Mouse (Mus musculus) stomach, postnatal 0 days (tissue): ENCODE data around the gene 4930583I09Rik. TPM values are rescaled to one million over a fixed set of nuclear protein-coding genes. Genes with fewer than 3 reads are reported as not detected.

ENCODE experiments used
- ATAC-seq: fragments of 200-750 bp; cut with Nextera tagmentation; 2 replicates; pipeline ENCODE4 v1.8.0; 2017; ENCODE audit not compliant: low FRiP score, low TSS enrichment
- DNase-seq: peaks from one replicate; pipeline ENCODE4 v3.0.0-alpha.2; 2016; ENCODE audit warnings: low spot score
- H3K27ac ChIP-seq: fragments of 300-500 bp; sonication (generic); replicated peaks from 2 replicates; pipeline ENCODE4 v1.5.1; 2014; ENCODE audit warnings: mild to moderate bottlenecking, control low read depth
- H3K27me3 ChIP-seq: fragments of 300-500 bp; sonication (generic); 2 replicates; pipeline ENCODE4 v1.6.1; 2014; ENCODE audit warnings: low read length; ENCODE audit not compliant: control insufficient read depth, insufficient read depth
- H3K36me3 ChIP-seq: fragments of 300-500 bp; sonication (generic); 2 replicates; pipeline ENCODE4 v1.6.1; 2014; ENCODE audit warnings: low read length, mixed read lengths; ENCODE audit not compliant: control insufficient read depth, insufficient read depth
- H3K4me1 ChIP-seq: fragments of 300-500 bp; sonication (generic); replicated peaks from 2 replicates; pipeline ENCODE4 v1.6.1; 2014; ENCODE audit warnings: antibody characterized with exemption; ENCODE audit not compliant: control insufficient read depth, insufficient read depth
- H3K4me2 ChIP-seq: fragments of 300-500 bp; sonication (generic); replicated peaks from 2 replicates; pipeline ENCODE4 v1.6.1; 2014; ENCODE audit warnings: low read depth, mild to moderate bottlenecking, control low read depth, moderate library complexity
- H3K4me3 ChIP-seq: fragments of 300-500 bp; sonication (generic); 2 replicates; pipeline ENCODE4 v1.5.1; 2014; ENCODE audit warnings: low read depth, low read length, control low read depth
- H3K9ac ChIP-seq: fragments of 300-500 bp; sonication (generic); 2 replicates; pipeline ENCODE4 v1.6.1; 2014; ENCODE audit warnings: mild to moderate bottlenecking, low read length, control low read depth, mixed read lengths
- H3K9me3 ChIP-seq: fragments of 300-500 bp; sonication (generic); 2 replicates; pipeline ENCODE4 v1.6.1; 2016; ENCODE audit warnings: low read length; ENCODE audit not compliant: control insufficient read depth
- CTCF ChIP-seq: IDR thresholded peaks from 2 replicates; pipeline ENCODE4 v1.5.1; 2016; ENCODE audit warnings: antibody characterized with exemption, low read depth, mild to moderate bottlenecking, moderate library complexity
- EP300 ChIP-seq: optimal IDR thresholded peaks from 2 replicates; pipeline ENCODE3; 2016; ENCODE audit warnings: antibody characterized with exemption
- WGBS: fragments of 180-500 bp; shearing (Covaris S2); extraction: QIAGEN DNeasy Blood & Tissue Kit; methylation state at CpG from one replicate; pipeline ENCODE4 v1.1.7; 2014; 5-methylcytosine and 5-hydroxymethylcytosine counted together
- polyA plus RNA-seq: library from polyadenylated mRNA; unstranded; fragments of >200 nt; fragmentation: Nextera tagmentation; extraction: Ambion mirVana; gene quantifications from 2 replicates; pipeline ENCODE4 v1.2.1, GENCODE M21; 2015

The 4930583I09Rik gene
- polyA plus RNA-seq, 1 experiment from 2014 or later: not detected

GRCm38 (mm10) chr17:64813568-64813967 is 22.3 kb downstream of the 4930583I09Rik start:
- Histone ChIP-seq H3K27ac (no peak overlapping the region), H3K27me3 (no peaks in the 10 kb centered on the region), H3K36me3 (no peaks in the 10 kb centered on the region), H3K9ac (no peak overlapping the region), H3K4me3 (no peak overlapping the region), H3K4me1 (no peaks in the 10 kb centered on the region), H3K9me3 (no peaks in the 10 kb centered on the region), H3K4me2 (no peak overlapping the region)
- ATAC-seq: no peak
- no peak for TF ChIP-seq EP300
- TF ChIP-seq CTCF: no peak
- WGBS: 89% methylated on average over 6 of the region's 6 CpGs
- DNase-seq: no peak

DNA sequence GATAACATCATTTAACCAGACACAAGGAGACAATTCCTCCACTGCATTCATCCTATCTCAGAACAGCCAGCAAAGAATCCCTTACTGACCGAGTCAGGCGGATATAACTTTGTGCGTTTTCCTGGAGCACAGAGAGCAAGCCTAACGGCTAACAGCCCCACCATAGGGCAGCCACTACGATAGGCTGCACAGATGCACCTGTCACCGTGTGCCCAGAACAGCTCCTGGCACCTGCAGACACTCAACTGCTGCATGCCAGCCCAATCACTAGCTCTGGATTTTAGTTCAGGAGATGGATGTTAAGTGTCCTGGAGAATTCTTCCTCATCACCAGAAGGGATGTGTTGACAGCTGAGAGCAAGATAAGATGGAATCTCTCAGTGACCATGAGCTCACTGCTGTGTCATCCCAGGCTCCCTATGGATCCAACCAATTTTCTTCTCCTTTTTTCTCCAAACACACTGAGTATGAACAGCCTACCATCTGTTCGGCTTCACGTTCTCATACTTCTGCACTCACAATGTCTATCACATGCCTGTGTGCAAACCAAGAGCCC is 29.8 kb downstream of the 4930583I09Rik start:
- TF ChIP-seq EP300 (no peak), CTCF (no peak)

GRCm38 (mm10) chr17:64804375-64805124 is 31.3 kb downstream of the 4930583I09Rik start:
- Histone ChIP-seq H3K4me2 (no peak overlapping the region), H3K4me3 (no peak overlapping the region), H3K27me3 (no peaks in the 10 kb centered on the region), H3K4me1 (no peaks in the 10 kb centered on the region), H3K36me3 (no peaks in the 10 kb centered on the region), H3K9ac (no peak overlapping the region), H3K9me3 (no peaks in the 10 kb centered on the region), H3K27ac (no peak overlapping the region)
- DNase-seq (no peak), ATAC-seq (no peak)
- WGBS: 71% methylated on average over 13 of the region's 13 CpGs
- TF ChIP-seq CTCF (no peak), EP300 (no peak)

More for the DNA sequence above, 29.8 kb downstream of the 4930583I09Rik start:
- no peaks in the 10 kb centered on the region for H3K4me1 ChIP-seq
- WGBS: 82% methylated on average over 8 of the region's 8 CpGs
- no peak overlapping the region for H3K27ac ChIP-seq
- H3K27me3 ChIP-seq: no peaks in the 10 kb centered on the region
- no peak overlapping the region for H3K4me3 ChIP-seq
- DNase-seq (no peak), ATAC-seq (no peak)
- no peaks in the 10 kb centered on the region for H3K36me3 ChIP-seq
- H3K4me2 ChIP-seq: no peak overlapping the region
- no peak overlapping the region for H3K9ac ChIP-seq
- H3K9me3 ChIP-seq: no peaks in the 10 kb centered on the region

- no peak overlapping the region for H3K4me2 ChIP-seq
- no peak overlapping the region for H3K4me3 ChIP-seq
- ATAC-seq (no peak), DNase-seq (no peak)
- no peak overlapping the region for H3K9ac ChIP-seq
- H3K4me1 ChIP-seq: no peaks in the 10 kb centered on the region
- no peaks in the 10 kb centered on the region for H3K9me3 ChIP-seq
- no peak overlapping the region for H3K27ac ChIP-seq
- no peaks in the 10 kb centered on the region for H3K36me3 ChIP-seq
- 51% methylated on average over 7 of the region's 7 CpGs for WGBS
- no peaks in the 10 kb centered on the region for H3K27me3 ChIP-seq
- TF ChIP-seq EP300: no peak
- TF ChIP-seq CTCF: no peak
These were observed 33.0 kb downstream of the 4930583I09Rik start for GRCm38 (mm10) chr17:64802956-64803275.

DNA sequence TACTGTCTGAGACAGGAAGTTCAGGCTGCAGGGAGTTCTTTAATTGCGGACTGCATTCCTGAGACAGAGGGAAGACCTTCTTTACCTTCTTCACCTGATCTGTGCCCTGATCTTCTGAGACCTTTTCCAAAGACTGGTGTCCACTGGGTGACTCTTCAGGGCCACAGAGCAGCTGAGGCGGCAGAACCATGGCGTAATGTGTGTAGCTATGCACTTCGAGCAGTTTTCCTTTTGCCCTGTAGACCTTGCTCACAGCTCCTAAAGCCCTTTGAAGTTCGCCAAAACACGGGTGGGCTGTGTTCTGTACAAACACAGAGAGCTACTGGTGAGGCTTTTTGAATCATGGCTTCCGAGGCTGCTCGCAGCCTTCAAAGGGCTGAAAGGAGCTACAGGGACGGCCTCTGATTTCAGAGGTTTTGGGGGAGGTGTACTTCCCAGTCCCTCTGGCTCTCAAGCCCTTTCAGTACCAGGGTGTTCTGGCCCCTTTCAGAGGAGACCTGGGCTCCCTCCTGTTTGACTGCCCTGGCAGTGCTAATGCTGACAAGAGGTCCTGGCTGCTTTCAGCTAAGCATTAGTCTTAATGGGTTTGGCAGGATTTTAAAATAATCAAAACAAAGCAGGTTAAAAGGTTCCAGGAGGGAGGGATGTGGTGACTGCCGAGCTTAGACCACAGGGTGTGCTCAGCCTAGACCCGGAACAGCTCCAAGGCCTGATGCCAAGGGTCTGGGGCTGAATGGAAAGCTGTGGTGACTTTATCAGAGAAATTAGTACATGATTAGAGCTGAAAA is 33.5 kb downstream of the 4930583I09Rik start:
- Histone ChIP-seq H3K36me3 (no peaks in the 10 kb centered on the region), H3K27me3 (no peaks in the 10 kb centered on the region), H3K27ac (no peak overlapping the region), H3K4me3 (no peak overlapping the region), H3K4me1 (no peaks in the 10 kb centered on the region), H3K4me2 (peak overlapping the region; percentile 12; the same call in 1 of the 2 replicates), H3K9ac (no peak overlapping the region), H3K9me3 (no peaks in the 10 kb centered on the region)
- ATAC-seq (peak; percentile 80), DNase-seq (peak; percentile 48)
- 25% methylated on average over 11 of the region's 11 CpGs for WGBS
- TF ChIP-seq EP300 (no peak), CTCF (no peak)
